Mouse (Mus musculus) left cerebral cortex, adult 2 months (tissue): ENCODE data around the gene 4930469K13Rik. TPM values are rescaled to one million over a fixed set of nuclear protein-coding genes. Genes with fewer than 3 reads are reported as not detected.
A peak's percentile ranks its signal among the peaks of the same experiment; 100 is the strongest.

Source experiments
- DNase-seq, 2 experiments: peaks; one replicate each; pipeline ENCODE4 v3.0.0; 2021 to 2022; ENCODE audit warnings: low spot score in 2 of 2, mixed read lengths in 1 of 2; ENCODE audit errors: extremely low spot score in 1 of 2
- H3K27ac ChIP-seq: fragments of 200-600 bp; 2 replicates; pipeline ENCODE4 v1.8.1; 2022
- H3K4me3 ChIP-seq: fragments of 200-600 bp; 2 replicates; pipeline ENCODE4 v1.8.1; 2022
- CTCF ChIP-seq: fragments of 200-600 bp; IDR thresholded peaks from 2 replicates; pipeline ENCODE4 v1.8.1; 2022; ENCODE audit warnings: antibody characterized with exemption, mild to moderate bottlenecking, moderate library complexity
- intact Hi-C: fragments of 180-260 bp; cut with DNase I; formaldehyde crosslinking; loops from one replicate; pipeline ENCODE4 v1.15.1; 2025
- total RNA-seq, 2 experiments: library from RNA; stranded (reverse); gene quantifications; 2 replicates each; pipeline ENCODE4 v1.2.3; 2021

4930469K13Rik gene
- total RNA-seq, 2 experiments from 2014 or later: not detected

DNA sequence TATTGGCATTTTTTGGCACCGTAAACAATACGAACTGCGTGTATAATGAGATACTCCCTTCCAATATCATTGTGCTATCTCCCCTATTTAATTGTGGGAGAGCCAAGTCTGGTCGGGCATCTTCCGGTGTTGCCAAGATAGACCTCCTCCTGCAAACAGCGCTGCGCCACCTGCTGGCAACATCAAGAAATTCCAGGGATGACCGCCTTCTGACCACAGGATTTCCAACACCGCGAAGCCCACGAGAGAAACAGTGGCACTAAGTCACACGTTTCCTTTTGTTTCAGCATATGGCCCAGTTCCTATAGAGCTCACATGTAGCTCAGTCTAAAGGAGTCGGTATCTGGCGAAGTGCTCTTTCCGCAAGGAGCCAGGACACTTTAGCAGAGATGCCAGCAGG, 24.6 kb downstream of the 4930469K13Rik start:
- TF ChIP-seq CTCF: peak; percentile 82
- intact Hi-C loops: loop anchor here (2.0 to 10.0 kb wide), 2 partner anchors 71 to 349 kb away; no protein-coding TSS in a partner anchor
- Histone ChIP-seq H3K27ac (no peak overlapping the region), H3K4me3 (no peak overlapping the region)
- peak; percentile 35 to 58 for DNase-seq

- Histone ChIP-seq H3K4me3 (no peak overlapping the region), H3K27ac (no peak overlapping the region)
- no peak for TF ChIP-seq CTCF
- intact Hi-C loops: loop anchor here (2.0 to 10.0 kb wide), 2 partner anchors 70 to 348 kb away; no protein-coding TSS in a partner anchor
- no peak for DNase-seq
Measured at GRCm38 (mm10) chr11:34072309-34072708, 26.0 kb downstream of the 4930469K13Rik start.

- intact Hi-C loops: loop anchor here (10.0 kb wide), 1 partner anchor 346 kb away; no protein-coding TSS in a partner anchor
- TF ChIP-seq CTCF: no peak
- Histone ChIP-seq H3K27ac (no peak overlapping the region), H3K4me3 (no peak overlapping the region)
- DNase-seq: no peak
Measured at GRCm38 (mm10) chr11:34070596-34070995, 27.8 kb downstream of the 4930469K13Rik start.

- intact Hi-C loops: no loop called here
- Histone ChIP-seq H3K4me3 (no peak overlapping the region), H3K27ac (no peak overlapping the region)
- TF ChIP-seq CTCF: no peak
- peak in 1 of 2 experiments; percentile 10 for DNase-seq
Measured at GRCm38 (mm10) chr11:34063702-34064485, 34.5 kb downstream of the 4930469K13Rik start.

DNA sequence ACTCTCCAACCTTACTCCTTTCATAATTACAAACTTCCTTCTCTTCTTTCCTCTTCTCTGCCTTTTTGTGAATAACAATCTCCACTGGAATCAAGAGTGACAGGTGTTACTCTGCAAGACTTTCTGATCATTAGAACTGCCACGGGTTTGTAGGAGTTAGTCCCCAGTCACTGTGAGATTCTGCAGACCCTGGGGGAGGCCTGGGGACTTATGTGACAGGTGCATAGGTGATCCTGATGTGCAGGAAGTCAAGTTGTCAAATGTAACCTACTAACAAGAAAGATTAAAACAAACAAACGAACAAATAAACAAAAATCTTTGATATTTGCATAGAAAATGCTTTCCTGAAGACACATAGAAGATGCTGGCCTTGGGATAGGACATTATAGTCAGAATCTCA, 35.1 kb downstream of the 4930469K13Rik start:
- intact Hi-C loops: no loop called here
- Histone ChIP-seq H3K27ac (no peak overlapping the region), H3K4me3 (no peak overlapping the region)
- no peak for DNase-seq
- no peak for TF ChIP-seq CTCF

- no peak for TF ChIP-seq CTCF
- no peak for DNase-seq
- no peak overlapping the region for H3K27ac ChIP-seq
- H3K4me3 ChIP-seq: no peak overlapping the region
- intact Hi-C loops: no loop called here
Measured at GRCm38 (mm10) chr11:34061740-34062139, 36.6 kb downstream of the 4930469K13Rik start.

DNA sequence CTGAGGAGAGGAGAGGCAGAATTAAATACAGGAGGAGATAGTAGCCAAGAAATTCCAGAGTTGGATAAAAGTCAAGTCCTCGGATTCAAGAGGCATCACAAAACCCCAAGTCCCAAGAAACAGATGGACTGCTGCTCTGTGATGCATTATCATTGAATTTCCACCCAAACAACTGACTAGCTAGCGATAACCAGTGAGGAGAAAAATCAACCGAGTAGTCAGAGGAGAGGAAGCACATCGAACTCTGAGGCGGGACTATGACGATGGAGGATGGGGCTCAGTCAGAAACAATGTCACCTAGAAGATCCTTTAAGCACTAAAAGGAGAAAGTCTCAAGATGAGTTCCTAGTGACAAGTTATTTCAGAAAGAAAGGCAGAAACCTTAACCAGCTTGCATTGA, 39.4 kb downstream of the 4930469K13Rik start:
- DNase-seq: no peak
- Histone ChIP-seq H3K27ac (no peak overlapping the region), H3K4me3 (no peak overlapping the region)
- no peak for TF ChIP-seq CTCF
- intact Hi-C loops: no loop called here

GRCm38 (mm10) chr11:34058332-34058731, 40.0 kb downstream of the 4930469K13Rik start:
- intact Hi-C loops: no loop called here
- no peak overlapping the region for H3K27ac ChIP-seq
- H3K4me3 ChIP-seq: no peak overlapping the region
- no peak for TF ChIP-seq CTCF
- DNase-seq: no peak

DNA sequence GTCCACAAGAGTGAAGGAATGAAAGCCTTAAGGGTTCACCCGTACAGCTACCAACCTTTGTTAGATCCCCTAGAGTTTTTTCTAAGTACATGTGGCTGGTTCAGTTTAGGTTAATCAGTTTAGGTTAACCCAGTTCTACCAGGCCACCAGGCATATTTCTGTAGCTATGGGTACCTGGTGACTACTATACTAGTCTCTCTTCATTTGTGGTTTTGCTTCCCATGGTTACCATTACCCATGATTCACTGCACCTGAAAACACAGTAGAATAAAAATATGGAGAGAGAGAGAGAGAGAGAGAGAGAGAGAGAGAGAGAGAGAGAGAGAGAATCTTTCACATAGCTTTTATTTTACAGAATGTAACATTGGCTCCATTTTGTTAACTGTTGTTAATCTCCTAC, 41.6 kb downstream of the 4930469K13Rik start:
- no peak for DNase-seq
- intact Hi-C loops: no loop called here
- Histone ChIP-seq H3K27ac (no peak overlapping the region), H3K4me3 (no peak overlapping the region)
- TF ChIP-seq CTCF: no peak

- no peak for TF ChIP-seq CTCF
- Histone ChIP-seq H3K27ac (no peak overlapping the region), H3K4me3 (no peak overlapping the region)
- intact Hi-C loops: no loop called here
- peak in 1 of 2 experiments; percentile 13 for DNase-seq
Measured at GRCm38 (mm10) chr11:34054031-34054727, 44.2 kb downstream of the 4930469K13Rik start.

- no peak for DNase-seq
- Histone ChIP-seq H3K4me3 (no peak overlapping the region), H3K27ac (no peak overlapping the region)
- TF ChIP-seq CTCF: no peak
- intact Hi-C loops: no loop called here
Measured at GRCm38 (mm10) chr11:34053031-34053818, 45.1 kb downstream of the 4930469K13Rik start.

DNA sequence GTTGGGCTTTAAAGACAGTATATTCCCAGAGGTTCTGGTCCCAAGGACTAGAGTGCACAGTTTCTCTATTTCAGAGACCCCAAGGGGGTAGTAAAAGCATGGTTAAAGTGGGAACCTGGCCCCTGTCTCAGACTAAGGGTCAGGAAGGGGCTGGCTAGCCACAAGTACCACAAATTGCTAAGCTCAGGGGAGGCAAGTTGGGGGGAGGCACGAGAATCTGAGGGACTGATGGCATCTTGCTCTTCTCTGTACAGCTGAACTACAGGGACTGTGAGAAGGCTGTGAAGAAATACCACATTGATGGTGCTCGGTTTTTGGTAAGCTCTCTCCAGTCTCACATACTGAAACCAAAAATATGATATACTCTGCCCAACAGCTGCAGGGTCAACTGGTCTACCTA, 47.7 kb downstream of the 4930469K13Rik start:
- H3K4me3 ChIP-seq: no peak overlapping the region
- H3K27ac ChIP-seq: no peak overlapping the region
- intact Hi-C loops: no loop called here
- TF ChIP-seq CTCF: no peak
- no peak for DNase-seq
